Mouse (Mus musculus) intestine, embryonic 14.5 days (tissue): ENCODE data around the gene Slc17a9. TPM values are rescaled to one million over a fixed set of nuclear protein-coding genes. Genes with fewer than 3 reads are reported as not detected.

Experiments
- ATAC-seq: fragments of 200-750 bp; cut with Nextera tagmentation; replicated peaks from 2 replicates; pipeline ENCODE4 v1.8.0; 2017; ENCODE audit warnings: low read depth, moderate number of reproducible peaks, moderate TSS enrichment, moderate library complexity; ENCODE audit not compliant: low FRiP score, low TSS enrichment
- DNase-seq: peaks from one replicate; pipeline ENCODE4 v3.0.0-alpha.2; 2018; ENCODE audit warnings: low spot score
- H3K27ac ChIP-seq: fragments of 300-500 bp; sonication (generic); 2 replicates; pipeline ENCODE4 v1.5.1; 2014; ENCODE audit warnings: low read depth, mild to moderate bottlenecking, control low read depth
- H3K27me3 ChIP-seq: fragments of 300-500 bp; sonication (generic); replicated peaks from 2 replicates; pipeline ENCODE4 v1.6.1; 2014; ENCODE audit warnings: low read length, control low read depth; ENCODE audit not compliant: control insufficient read depth, insufficient read depth
- H3K36me3 ChIP-seq: fragments of 300-500 bp; sonication (generic); 2 replicates; pipeline ENCODE4 v1.6.1; 2014; ENCODE audit warnings: low read length, control low read depth; ENCODE audit not compliant: control insufficient read depth, insufficient read depth
- H3K4me1 ChIP-seq: fragments of 300-500 bp; sonication (generic); replicated peaks from 2 replicates; pipeline ENCODE4 v1.6.1; 2014; ENCODE audit warnings: low read length, control low read depth, mixed read lengths; ENCODE audit not compliant: control insufficient read depth, insufficient read depth
- H3K4me2 ChIP-seq: fragments of 300-500 bp; sonication (generic); 2 replicates; pipeline ENCODE4 v1.6.1; 2014; ENCODE audit warnings: low read length
- H3K4me3 ChIP-seq: fragments of 300-500 bp; sonication (generic); 2 replicates; pipeline ENCODE4 v1.5.1; 2014; ENCODE audit warnings: low read depth, low read length, control low read depth, mixed read lengths
- H3K9ac ChIP-seq: fragments of 300-500 bp; sonication (generic); 2 replicates; pipeline ENCODE4 v1.6.1; 2014; ENCODE audit warnings: mild to moderate bottlenecking, low read length
- H3K9me3 ChIP-seq: fragments of 300-500 bp; sonication (generic); 2 replicates; pipeline ENCODE4 v1.6.1; 2016; ENCODE audit warnings: low read length, control low read depth; ENCODE audit not compliant: control insufficient read depth
- WGBS: fragments of 180-500 bp; shearing (Covaris S2); extraction: QIAGEN DNeasy Blood & Tissue Kit; methylation state at CpG from one replicate; pipeline ENCODE4 v1.1.7; 2014; 5-methylcytosine and 5-hydroxymethylcytosine counted together
- polyA plus RNA-seq: library from polyadenylated mRNA; unstranded; fragments of >200 nt; fragmentation: Nextera tagmentation; extraction: Ambion mirVana; gene quantifications from 2 replicates; pipeline ENCODE4 v1.2.1, GENCODE M21; 2014

Slc17a9 gene
- polyA plus RNA-seq, 1 experiment from 2014 or later = 2.1 TPM

GRCm38 (mm10) chr2:180723865-180724264, 1.2 kb upstream of the Slc17a9 start:
- ATAC-seq (no peak), DNase-seq (no peak)
- Histone ChIP-seq H3K4me2 (no peak overlapping the region), H3K27me3 (no peaks in the 10 kb centered on the region), H3K4me1 (peaks cover 7% of the 10 kb centered on the region; the same call in 1 of the 2 replicates), H3K9ac (no peak overlapping the region), H3K27ac (no peak overlapping the region), H3K9me3 (no peaks in the 10 kb centered on the region), H3K4me3 (no peak overlapping the region), H3K36me3 (peaks cover 47% of the 10 kb centered on the region)
- WGBS = 83% methylated on average over 2 of the region's 2 CpGs

GRCm38 (mm10) chr2:180725414-180725778, 333 bp downstream of the Slc17a9 start:
- Histone ChIP-seq H3K9ac (no peak overlapping the region), H3K27ac (no peak overlapping the region), H3K9me3 (no peaks in the 10 kb centered on the region), H3K4me1 (peaks cover 7% of the 10 kb centered on the region; the same call in 1 of the 2 replicates), H3K27me3 (no peaks in the 10 kb centered on the region), H3K36me3 (peaks cover 32% of the 10 kb centered on the region), H3K4me3 (0 out of 2 replicates have a peak overlapping the region, but pooled peaks have one; percentile 8), H3K4me2 (peak overlapping the region; percentile 51)
- ATAC-seq (0 out of 2 replicates have a peak, but pooled peaks have one; percentile 14), DNase-seq (no peak)
- 5% methylated on average over 6 of the region's 6 CpGs for WGBS

GRCm38 (mm10) chr2:180725856-180726629, 980 bp downstream of the Slc17a9 start:
- H3K4me2 ChIP-seq = peak overlapping the region; percentile 51; the same call in 1 of the 2 replicates
- WGBS = 30% methylated on average over 8 of the region's 8 CpGs

GRCm38 (mm10) chr2:180726658-180727442, 1.8 kb downstream of the Slc17a9 start:
- H3K27ac ChIP-seq = no peak overlapping the region
- H3K9ac ChIP-seq = no peak overlapping the region
- no peaks in the 10 kb centered on the region for H3K27me3 ChIP-seq
- H3K4me2 ChIP-seq = no peak overlapping the region
- ATAC-seq (no peak), DNase-seq (no peak)
- peaks cover 18% of the 10 kb centered on the region for H3K36me3 ChIP-seq
- peaks cover 7% of the 10 kb centered on the region; the same call in 1 of the 2 replicates for H3K4me1 ChIP-seq
- WGBS = 63% methylated on average over 6 of the region's 6 CpGs
- H3K9me3 ChIP-seq = no peaks in the 10 kb centered on the region
- H3K4me3 ChIP-seq = no peak overlapping the region

More at GRCm38 (mm10) chr2:180725856-180726629, 980 bp downstream of the Slc17a9 start:
- no peaks in the 10 kb centered on the region for H3K9me3 ChIP-seq
- no peak for ATAC-seq
- peaks cover 7% of the 10 kb centered on the region; the same call in 1 of the 2 replicates for H3K4me1 ChIP-seq
- H3K36me3 ChIP-seq = peaks cover 26% of the 10 kb centered on the region
- H3K4me3 ChIP-seq = no peak overlapping the region
- no peak overlapping the region for H3K9ac ChIP-seq
- H3K27me3 ChIP-seq = no peaks in the 10 kb centered on the region
- DNase-seq = no peak
- H3K27ac ChIP-seq = no peak overlapping the region

GRCm38 (mm10) chr2:180727613-180728021, 2.6 kb downstream of the Slc17a9 start:
- Histone ChIP-seq H3K36me3 (peaks cover 10% of the 10 kb centered on the region; the same call in 1 of the 2 replicates), H3K9ac (no peak overlapping the region), H3K9me3 (no peaks in the 10 kb centered on the region), H3K4me1 (peaks cover 7% of the 10 kb centered on the region; the same call in 1 of the 2 replicates), H3K27ac (no peak overlapping the region), H3K27me3 (no peaks in the 10 kb centered on the region), H3K4me2 (no peak overlapping the region), H3K4me3 (no peak overlapping the region)
- DNase-seq (no peak), ATAC-seq (no peak)
- 50% methylated on average over 4 of the region's 4 CpGs for WGBS

GRCm38 (mm10) chr2:180731036-180731435, 6.0 kb downstream of the Slc17a9 start:
- no peak for DNase-seq
- H3K4me1 ChIP-seq = no peaks in the 10 kb centered on the region
- H3K27me3 ChIP-seq = no peaks in the 10 kb centered on the region
- no peak overlapping the region for H3K4me3 ChIP-seq
- H3K9me3 ChIP-seq = no peaks in the 10 kb centered on the region
- no peak overlapping the region for H3K27ac ChIP-seq
- no peak overlapping the region for H3K9ac ChIP-seq
- H3K36me3 ChIP-seq = no peaks in the 10 kb centered on the region
- no peak for ATAC-seq
- 62% methylated on average over 3 of the region's 3 CpGs for WGBS
- no peak overlapping the region for H3K4me2 ChIP-seq

GRCm38 (mm10) chr2:180731984-180732383, 6.9 kb downstream of the Slc17a9 start:
- no peaks in the 10 kb centered on the region for H3K4me1 ChIP-seq
- ATAC-seq (no peak), DNase-seq (no peak)
- H3K4me3 ChIP-seq = no peak overlapping the region
- H3K9ac ChIP-seq = no peak overlapping the region
- no peak overlapping the region for H3K27ac ChIP-seq
- H3K36me3 ChIP-seq = no peaks in the 10 kb centered on the region
- H3K9me3 ChIP-seq = no peaks in the 10 kb centered on the region
- WGBS = 64% methylated on average over 6 of the region's 6 CpGs
- H3K4me2 ChIP-seq = no peak overlapping the region
- H3K27me3 ChIP-seq = no peaks in the 10 kb centered on the region

- Histone ChIP-seq H3K4me1 (no peaks in the 10 kb centered on the region), H3K27me3 (no peaks in the 10 kb centered on the region), H3K9me3 (no peaks in the 10 kb centered on the region), H3K9ac (no peak overlapping the region), H3K4me2 (no peak overlapping the region), H3K4me3 (no peak overlapping the region), H3K36me3 (no peaks in the 10 kb centered on the region), H3K27ac (no peak overlapping the region)
- 79% methylated on average over 7 of the region's 7 CpGs for WGBS
- DNase-seq (no peak), ATAC-seq (no peak)
Measured at GRCm38 (mm10) chr2:180735232-180735631, 10.2 kb downstream of the Slc17a9 start.
